Mouse (Mus musculus): Measurements from ENCODE around the gene Gm47985. TPM values are rescaled to one million over a fixed set of nuclear protein-coding genes. Genes with fewer than 3 reads are reported as not detected.

The Gm47985 gene
- polyA plus RNA-seq, 1 experiment from 2014 or later: 0.93 TPM

Other genes with a start within 250 kb of the Gm47985 start
- 8.0 and 8.8 TPM in 2 replicates for gene Hmcn1, start 189.1 kb upstream of the Gm47985 start, polyA plus RNA-seq (2016; fragmentation: Nextera tagmentation; extraction: Ambion mirVana)
- 0.46 and 0.51 TPM in 2 replicates for gene Gm8947, start 9.8 kb downstream of the Gm47985 start, polyA plus RNA-seq (2016; fragmentation: Nextera tagmentation; extraction: Ambion mirVana)
- 0.33 and 0.62 TPM in 2 replicates for gene Gm47995, start 15.9 kb downstream of the Gm47985 start, polyA plus RNA-seq (2016; fragmentation: Nextera tagmentation; extraction: Ambion mirVana)
- 0.55 TPM in 1 of 2 replicates, not detected in the other for gene 3110040M04Rik, start 21.6 kb downstream of the Gm47985 start, polyA plus RNA-seq (2016; fragmentation: Nextera tagmentation; extraction: Ambion mirVana)
- gene Gm47996, start 27.6 kb downstream of the Gm47985 start, polyA plus RNA-seq (2016; fragmentation: Nextera tagmentation; extraction: Ambion mirVana): 0.18 TPM in 1 of 2 replicates, not detected in the other
- gene Ivns1abp, start 161.9 kb downstream of the Gm47985 start, polyA plus RNA-seq (2016; fragmentation: Nextera tagmentation; extraction: Ambion mirVana): 275 and 305 TPM in 2 replicates
- gene Swt1, start 245.9 kb downstream of the Gm47985 start, polyA plus RNA-seq (2016; fragmentation: Nextera tagmentation; extraction: Ambion mirVana): 17.0 and 18.3 TPM in 2 replicates
- 41.9 and 50.3 TPM in 2 replicates for gene Trmt1l, start 246.0 kb downstream of the Gm47985 start, polyA plus RNA-seq (2016; fragmentation: Nextera tagmentation; extraction: Ambion mirVana)